Mouse (Mus musculus): ENCODE measurements at regions not wholly inside any gene's neighbourhood (a gene's known extent, or its start where the extent isn't known, plus 50 kb on each side); places are given as distances from the start of the nearest gene placed in this dataset.

- DNase-seq (ENCODE audit: low spot score in 2 of 2): no peak
Observed at GRCm38 (mm10) chr8:115428022-115428421, 279.6 kb downstream of the Maf start.

- DNase-seq (ENCODE audit: low spot score in 2 of 2): no peak
Observed at GRCm38 (mm10) chr8:115427490-115427889, 280.1 kb downstream of the Maf start.

- no peak for DNase-seq (ENCODE audit: low spot score in 2 of 2)
Observed at GRCm38 (mm10) chr8:115426543-115426942, 281.1 kb downstream of the Maf start.

GRCm38 (mm10) chr8:115425360-115425759 lies 282.2 kb downstream of the Maf start:
- no peak for DNase-seq (ENCODE audit: low spot score in 2 of 2)

DNA sequence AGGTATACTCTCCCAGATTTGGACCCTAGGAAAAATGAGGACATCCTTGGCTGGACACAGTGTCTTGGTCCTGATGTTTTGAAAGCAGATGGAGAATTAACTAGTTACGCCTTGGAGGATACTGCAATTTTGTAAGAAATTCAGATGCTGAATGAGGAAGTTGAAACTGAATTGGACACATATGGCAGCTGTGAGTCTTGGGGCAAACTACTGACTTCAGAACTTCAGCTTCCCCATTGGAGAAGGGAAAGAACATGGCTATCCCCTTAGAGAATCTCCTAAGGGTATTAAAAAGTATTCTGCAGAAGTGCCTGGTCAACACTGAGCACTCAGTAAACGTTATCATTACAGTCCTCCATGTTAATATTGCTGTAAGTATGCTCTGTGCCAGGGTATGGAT lies 283.9 kb downstream of the Maf start:
- no peak for DNase-seq (ENCODE audit: low spot score in 2 of 2)

- no peak for DNase-seq (ENCODE audit: low spot score in 2 of 2)
Observed at GRCm38 (mm10) chr8:115423056-115423455, 284.5 kb downstream of the Maf start.

DNA sequence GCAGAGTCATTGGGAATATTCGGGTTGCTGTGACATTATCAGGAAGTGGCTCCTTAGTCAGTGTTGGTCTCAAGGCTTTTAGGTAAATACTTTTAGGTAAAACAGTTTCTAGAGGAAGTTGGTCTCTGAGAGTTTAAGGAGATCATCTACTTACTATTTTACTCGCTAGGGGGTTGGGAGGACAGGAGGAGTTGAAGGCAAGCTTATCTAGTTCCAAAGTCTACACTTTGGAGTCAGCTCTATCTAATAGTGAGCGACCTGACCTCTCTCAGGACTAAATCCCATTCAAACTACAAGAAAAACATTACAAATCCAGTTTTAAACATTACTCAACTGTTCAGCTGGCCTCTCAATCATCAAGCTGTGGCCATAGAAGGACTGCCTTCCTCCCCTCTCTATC lies 287.1 kb downstream of the Maf start:
- no peak for DNase-seq (ENCODE audit: low spot score in 2 of 2)

DNA sequence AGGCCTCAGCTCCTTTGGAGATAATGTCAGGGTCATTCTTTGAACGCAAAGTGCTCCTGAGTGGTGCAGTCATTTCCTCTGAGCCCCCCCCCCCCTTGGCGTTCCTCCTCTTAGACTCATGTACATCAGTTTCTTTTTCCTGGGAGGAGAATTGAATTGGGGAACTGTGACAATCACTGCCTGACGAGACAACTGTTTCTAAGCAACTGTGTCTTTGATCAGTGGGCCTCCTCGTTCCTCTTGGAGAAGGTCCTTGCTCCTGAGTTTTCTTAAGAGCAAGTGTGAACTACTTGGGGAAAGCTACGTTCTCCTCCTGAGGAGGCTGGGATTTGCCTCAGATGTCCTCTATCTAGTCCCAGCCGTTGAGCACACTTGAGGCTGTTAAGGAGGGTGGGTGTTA lies 287.5 kb downstream of the Maf start:
- DNase-seq (ENCODE audit: low spot score in 2 of 2): no peak

DNA sequence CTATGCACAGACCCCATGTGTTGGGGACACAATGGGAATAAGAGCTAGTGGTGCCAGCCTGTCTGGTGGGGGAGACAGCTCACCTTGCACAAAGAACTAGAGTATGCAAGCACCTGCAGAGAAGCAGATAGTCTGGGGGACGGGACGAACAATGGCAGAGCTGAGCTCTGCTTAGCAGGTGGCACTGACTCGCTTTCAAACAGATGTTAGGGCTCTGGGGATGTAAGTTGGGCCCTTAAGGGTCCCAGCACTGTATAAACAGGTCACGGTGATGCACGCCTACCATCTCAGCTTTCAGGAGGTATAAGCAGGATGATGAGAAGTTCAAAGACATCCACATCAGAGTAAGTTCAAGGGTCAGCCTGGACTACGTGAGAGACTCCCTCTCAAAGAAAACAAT lies 289.5 kb downstream of the Maf start:
- no peak for DNase-seq (ENCODE audit: low spot score in 2 of 2)

DNA sequence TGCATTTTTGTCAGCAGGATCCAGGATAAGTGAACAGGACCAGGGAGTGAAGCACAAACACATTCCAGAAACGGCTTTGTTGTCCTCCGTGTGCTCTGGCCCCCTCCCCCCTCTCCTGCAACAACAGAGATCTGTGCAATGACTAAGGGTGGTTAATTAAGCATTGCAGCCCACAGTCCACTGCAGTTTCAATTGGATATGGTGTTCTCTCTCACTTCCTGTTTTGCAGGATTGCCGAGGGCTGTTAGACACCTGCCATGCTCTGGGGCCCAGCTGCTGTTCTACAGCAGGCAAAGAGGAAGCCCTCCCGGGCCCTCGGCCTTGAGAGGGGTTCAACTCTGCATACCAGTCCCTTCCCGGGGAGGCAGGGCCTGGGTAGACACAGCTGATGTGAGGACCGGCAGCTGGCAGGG lies 293.5 kb downstream of the Maf start:
- no peak for DNase-seq (ENCODE audit: low spot score in 2 of 2)

GRCm38 (mm10) chr8:115411756-115412155 lies 295.8 kb downstream of the Maf start:
- peak; percentile 10 to 11 for DNase-seq (ENCODE audit: low spot score in 2 of 2)

GRCm38 (mm10) chr8:115411061-115411460 lies 296.5 kb downstream of the Maf start:
- no peak for DNase-seq (ENCODE audit: low spot score in 2 of 2)

GRCm38 (mm10) chr8:115410191-115410590 lies 297.4 kb downstream of the Maf start:
- no peak for DNase-seq (ENCODE audit: low spot score in 2 of 2)

DNA sequence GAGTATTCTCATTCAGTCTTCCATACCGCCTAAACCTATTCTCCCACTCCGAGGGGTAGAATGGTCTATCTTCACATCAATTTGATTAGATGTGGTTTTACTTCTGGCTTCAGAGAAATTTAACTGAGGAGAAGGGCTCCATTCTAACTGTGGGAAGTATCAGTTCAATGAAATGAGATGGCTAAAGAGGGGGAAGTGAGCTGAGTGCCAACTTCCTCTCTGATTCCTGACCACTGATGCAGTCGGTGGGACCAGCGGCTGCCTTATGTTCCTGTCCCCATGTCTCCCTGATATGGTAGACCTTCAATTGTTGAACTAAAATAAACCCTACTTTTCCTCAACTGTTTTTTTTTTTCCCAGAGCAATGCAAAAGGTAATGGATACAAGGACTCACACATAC lies 300.1 kb downstream of the Maf start:
- DNase-seq (ENCODE audit: low spot score in 2 of 2): no peak

DNA sequence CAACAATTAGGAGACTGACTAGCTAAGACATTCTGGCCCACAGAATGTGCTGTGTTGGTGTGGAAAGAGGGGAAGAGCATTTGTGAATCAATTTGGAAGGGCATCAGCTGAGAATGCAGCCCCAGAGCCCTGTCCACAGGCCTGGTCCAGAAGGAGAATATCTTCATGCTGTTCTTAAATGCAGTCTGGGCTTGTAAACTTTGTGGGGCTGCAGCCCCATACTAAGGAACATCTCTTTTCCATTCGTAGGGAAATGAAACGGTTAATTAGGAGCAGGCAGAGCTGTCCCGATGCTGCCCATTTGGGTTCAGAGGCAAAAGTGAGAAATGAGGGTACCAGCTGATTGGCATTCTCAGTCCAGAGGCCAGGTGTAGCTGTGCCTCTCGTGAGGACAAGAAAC lies 304.0 kb downstream of the Maf start:
- no peak for DNase-seq (ENCODE audit: low spot score in 2 of 2)

- DNase-seq (ENCODE audit: low spot score in 2 of 2): no peak
Observed at GRCm38 (mm10) chr8:115402471-115403197, 305.0 kb downstream of the Maf start.

All from right cerebral cortex, adult 2 months (tissue).